Mouse (Mus musculus): ENCODE data around the gene Ldlrad1.

Ldlrad1 gene

DNA sequence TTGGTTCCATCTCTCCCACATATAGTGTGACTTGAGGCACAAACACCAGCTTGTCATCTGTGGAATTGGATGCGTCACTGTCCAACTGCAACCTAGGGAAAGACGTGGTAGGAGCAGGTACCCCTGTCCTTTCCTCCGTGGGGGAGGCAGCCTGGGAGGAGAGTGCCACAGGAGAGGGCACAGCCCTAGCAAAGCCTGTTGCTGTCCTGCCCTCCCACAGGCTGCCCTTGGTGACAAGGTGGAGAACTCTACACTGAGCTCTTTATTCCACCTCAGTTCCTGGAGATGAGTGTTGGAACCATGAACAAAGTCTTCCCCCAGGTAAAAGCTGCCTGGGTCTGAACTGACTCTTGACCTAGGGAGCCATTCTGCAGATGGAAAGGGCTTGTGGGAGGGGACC is at the start of gene Ldlrad1:
Ldlrad1 (plus strand) TSS at position 301 of the 400 bp plus-strand sequence.
- no peak for DNase-seq

DNA sequence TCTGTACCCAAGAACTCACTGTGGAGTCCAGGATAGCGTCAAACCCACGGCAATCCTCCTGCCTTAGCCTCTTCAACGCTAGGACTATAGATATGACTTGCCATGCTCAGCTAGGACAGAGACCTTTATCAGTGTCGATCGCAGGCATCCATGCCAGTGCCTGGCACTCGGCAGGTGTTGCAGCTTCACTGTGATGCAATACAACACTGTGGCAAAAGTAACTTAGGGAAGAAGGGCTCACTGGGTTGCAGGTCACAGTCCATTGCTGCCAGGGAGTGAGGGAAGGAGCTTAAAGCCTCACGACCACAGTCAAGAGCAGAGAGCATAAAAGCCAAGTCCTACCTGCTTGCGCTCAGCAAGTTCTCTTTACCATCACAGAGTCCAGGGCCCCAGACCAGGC is 48.8 kb upstream of the Ldlrad1 start:
- DNase-seq, result no peak

DNA sequence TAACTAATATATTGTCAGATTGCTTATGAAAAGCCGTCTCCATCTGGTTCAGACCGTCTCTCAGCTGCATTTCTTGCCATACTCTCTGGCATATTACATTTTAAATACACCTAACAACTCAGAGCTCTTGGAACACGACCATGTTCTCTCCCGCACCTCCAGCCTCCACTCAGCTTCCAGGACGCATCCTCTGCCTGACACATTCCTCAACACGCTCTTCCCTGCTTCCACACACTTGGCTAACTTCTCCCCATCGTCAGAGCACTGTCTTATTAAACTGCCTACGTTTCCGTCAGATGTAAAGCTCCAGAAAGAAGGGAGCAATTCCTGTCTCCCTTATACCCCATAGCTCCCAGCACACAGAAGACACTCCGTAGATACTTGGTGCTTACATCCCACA is 45.6 kb upstream of the Ldlrad1 start:
- DNase-seq, result no peak

- peak; percentile 84 to 86 for DNase-seq
Observed at GRCm38 (mm10) chr4:107163756-107164587, 45.0 kb upstream of the Ldlrad1 start.

DNA sequence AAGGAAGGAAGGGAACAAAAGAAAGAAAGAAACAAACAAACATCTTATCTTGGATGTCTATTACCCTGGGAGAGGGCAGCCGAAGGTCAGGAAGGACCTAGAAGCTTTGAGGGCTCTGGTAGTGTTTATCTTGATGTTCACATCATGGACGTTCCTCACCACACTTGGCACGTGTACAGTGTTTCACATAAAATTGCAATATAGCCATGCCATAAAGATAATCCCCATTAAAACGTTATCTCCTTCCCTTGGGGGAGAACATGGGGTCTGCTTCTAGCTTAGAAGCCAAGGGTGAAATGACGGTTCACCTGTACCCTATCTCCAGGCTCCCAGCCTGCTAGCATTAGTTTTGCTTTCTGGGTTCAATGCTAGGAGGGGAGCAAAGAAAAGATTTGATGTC is 42.3 kb upstream of the Ldlrad1 start:
- DNase-seq, result no peak

DNA sequence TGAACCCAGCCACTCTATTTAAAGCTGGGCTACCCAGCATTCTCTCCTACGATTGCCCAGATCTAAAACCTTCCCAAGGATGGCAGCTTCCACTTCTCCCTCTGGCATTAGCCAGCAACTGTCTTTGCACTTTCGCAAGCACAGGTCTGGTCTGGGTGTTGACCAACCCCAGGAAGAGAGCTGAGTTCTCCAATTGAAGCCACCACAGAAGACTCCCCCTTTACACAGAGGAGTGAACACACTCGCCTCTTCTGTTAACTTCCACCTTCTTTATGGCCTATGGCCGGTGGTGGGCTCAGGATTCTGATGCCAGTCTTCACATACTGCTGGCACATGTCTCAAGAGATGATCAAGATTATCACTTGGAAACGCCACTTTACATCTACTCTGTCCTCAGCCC is 41.2 kb upstream of the Ldlrad1 start:
- no peak for DNase-seq

DNA sequence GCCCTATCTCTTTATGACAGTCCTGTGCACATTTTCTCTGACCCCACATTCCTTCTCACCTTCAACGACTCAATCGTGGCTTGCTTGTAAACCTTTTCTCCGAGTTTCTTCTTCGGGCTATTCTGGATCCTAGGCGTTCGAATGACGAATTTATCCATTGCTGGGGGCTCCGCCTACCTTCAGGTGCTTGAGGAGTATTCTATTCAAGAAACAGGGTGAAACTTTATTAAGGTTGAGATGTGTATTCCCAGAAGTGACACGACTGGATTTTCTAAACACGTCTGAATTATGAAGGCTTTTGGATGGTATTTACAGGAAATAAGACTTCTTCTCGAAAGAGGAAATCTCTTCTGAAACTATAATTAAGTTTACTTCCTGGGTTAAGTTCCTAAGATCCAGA is 31.5 kb upstream of the Ldlrad1 start:
- no peak for DNase-seq

- DNase-seq, result peak; percentile 98
Observed at GRCm38 (mm10) chr4:107178182-107178829, 30.7 kb upstream of the Ldlrad1 start, which contains the start of gene Tmem59. Tmem59 (plus strand) TSS chr4:107178399.

DNA sequence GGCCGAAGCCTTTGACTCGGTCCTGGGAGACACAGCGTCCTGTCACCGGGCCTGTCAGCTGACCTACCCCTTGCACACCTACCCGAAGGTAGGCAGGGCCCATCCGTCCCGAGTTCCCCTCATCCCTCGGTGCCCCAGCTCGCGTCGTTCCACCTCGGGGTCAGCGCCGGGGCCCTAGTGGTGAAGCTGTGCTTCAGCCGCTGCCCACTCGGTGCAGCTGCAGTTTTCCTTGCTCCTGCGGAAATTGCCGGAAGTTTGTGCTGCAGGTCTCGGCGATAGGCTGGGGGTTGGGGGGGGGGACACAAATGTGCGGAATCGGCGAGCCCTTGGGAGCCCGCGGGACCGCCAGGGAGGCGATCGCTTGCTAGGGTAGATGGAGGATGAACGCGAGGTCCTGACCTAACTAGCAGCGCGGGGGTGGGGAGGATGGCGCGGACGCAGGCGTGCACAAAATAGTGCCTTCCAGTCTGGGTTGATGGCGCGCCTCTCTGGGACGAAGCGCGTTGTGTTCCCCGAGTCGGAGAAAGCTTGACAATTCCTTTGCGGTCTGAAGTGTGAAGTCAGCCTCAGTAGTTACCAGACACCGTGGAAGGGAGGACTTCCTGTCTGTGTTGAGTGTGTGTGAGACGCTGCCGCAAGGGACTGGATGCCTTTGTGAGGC is 30.0 kb upstream of the Ldlrad1 start, which contains the start of gene Tceanc2:
Tceanc2 (minus strand) TSS at position 287 of the 661 bp plus-strand sequence.
- peak; percentile 65 to 70 for DNase-seq

GRCm38 (mm10) chr4:107179561-107179960 is 29.4 kb upstream of the Ldlrad1 start:
- DNase-seq, result no peak

DNA sequence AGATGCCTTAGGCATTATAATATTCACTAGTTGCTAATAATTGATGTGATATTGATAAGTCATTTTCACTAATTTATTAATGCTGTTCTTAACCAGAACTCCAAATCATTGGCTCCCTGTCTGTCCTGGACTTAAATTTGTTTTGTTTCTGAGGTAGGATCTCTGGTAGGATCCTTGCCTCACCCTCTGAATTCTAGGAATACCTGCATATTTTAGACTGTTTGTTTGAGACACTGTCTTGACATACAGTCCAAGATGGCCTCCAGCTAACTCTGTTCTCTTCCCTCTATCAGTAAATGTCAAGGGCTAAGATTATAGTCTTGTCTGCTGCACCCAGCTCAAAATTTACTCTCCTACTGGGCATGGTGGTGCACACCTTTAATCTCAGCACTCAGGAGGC is 28.2 kb upstream of the Ldlrad1 start:
- no peak for DNase-seq

DNA sequence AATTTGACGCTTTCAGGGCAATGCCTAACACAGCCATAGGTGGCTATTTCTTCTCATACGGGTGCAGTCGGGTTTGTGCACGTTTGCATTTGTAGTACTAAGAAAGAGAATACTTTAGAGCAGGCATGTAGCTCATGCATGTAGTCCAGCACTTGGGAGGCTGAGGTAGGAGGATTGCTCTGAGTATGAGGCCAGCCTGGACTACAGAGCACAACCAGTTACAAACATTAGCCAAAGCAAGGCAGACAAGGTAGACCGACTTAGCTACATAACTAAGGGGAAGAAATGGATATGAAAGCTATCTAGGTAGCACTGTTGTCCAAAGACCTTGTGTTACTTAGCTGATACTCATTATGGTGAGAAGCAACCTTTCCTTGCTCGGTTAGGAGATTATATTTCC is 27.1 kb upstream of the Ldlrad1 start:
- no peak for DNase-seq

- DNase-seq, result no peak
Observed at GRCm38 (mm10) chr4:107182796-107183195, 26.2 kb upstream of the Ldlrad1 start.

DNA sequence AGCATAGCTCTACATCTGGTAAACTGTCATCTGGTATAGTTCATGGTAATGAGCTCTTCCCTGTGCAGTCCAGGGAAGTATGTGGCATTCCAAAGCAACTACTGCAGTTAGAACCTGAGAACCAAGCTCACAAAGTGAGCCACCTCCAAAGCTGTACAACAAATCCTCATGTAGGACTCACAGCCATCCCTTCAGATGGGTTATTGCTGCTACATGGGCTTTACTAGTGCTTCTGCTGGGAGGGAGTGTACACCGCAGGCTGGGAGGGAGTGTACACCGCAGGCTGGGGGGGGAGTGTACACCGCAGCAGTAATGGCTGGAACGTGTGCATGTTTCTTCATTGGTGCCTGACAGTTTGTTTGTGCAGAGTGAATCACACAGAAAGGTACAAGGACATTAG is 25.8 kb upstream of the Ldlrad1 start:
- DNase-seq, result no peak

DNA sequence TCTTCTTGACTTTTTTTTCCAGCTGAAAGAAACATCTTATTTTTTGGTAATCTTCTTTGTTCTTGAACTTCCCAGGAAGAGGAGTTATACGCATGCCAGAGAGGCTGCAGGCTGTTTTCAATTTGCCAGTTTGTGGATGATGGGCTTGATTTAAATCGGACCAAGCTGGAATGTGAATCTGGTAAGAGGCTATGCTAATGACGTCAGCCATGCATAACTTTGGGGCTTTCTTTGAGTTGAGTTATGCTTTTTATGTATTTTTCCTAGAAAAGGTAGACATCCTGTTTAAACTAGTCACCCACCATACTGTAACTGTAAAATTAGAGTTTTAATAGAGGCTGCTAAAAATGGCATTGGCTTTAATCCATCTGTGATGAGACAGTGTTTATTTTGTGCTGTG is 23.3 kb upstream of the Ldlrad1 start:
- DNase-seq, result no peak

GRCm38 (mm10) chr4:107193841-107194240 is 15.1 kb upstream of the Ldlrad1 start:
- DNase-seq, result no peak

GRCm38 (mm10) chr4:107196454-107196853 is 12.5 kb upstream of the Ldlrad1 start:
- no peak for DNase-seq

GRCm38 (mm10) chr4:107198072-107198471 is 10.9 kb upstream of the Ldlrad1 start:
- DNase-seq, result no peak

GRCm38 (mm10) chr4:107201779-107202178 is 7.2 kb upstream of the Ldlrad1 start:
- no peak for DNase-seq

- DNase-seq, result no peak
Observed at GRCm38 (mm10) chr4:107203001-107203400, 6.0 kb upstream of the Ldlrad1 start.

DNA sequence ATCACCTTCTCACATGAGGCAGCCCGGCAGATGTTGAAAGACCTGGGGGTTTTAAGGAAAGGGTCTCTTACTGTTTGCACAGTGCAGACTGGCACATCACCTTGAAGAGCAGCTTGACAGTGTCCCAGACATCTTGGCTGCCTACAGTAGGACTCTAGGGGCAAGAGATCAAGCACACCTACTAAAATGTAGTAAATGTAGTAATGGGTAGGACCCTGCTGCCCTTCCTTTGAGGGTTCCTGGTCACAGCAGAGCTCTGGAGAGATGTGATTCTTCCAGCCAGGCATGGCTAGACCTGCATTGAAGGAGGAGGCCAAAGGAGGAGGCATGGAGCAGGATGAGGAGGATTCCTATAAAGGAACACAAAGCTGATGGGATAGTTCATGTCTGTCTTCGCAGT is 2.0 kb upstream of the Ldlrad1 start:
- DNase-seq, result no peak

GRCm38 (mm10) chr4:107210483-107211097 is 1.6 kb downstream of the Ldlrad1 start:
- DNase-seq, result no peak

DNA sequence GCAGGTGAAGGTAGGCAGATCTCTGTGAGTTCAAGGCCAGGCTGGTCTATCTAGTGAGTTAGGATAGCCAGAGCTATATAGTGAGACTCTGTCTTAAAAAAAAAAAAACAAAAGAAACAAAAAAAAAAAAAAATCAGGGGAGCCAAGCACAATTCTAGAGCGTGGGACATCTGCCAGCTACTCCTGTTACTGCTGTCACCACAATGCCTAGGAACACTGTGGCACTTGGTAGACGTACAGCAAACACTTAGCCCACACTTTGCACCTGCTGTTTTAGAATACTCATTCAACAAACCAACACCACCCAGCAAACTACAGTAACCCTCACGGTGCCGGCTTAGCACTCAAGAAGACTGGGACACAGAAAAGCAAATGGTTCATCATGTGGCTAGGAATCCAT is 2.5 kb downstream of the Ldlrad1 start:
- peak in 1 of 2 experiments; percentile 17 for DNase-seq
